Mouse (Mus musculus): ENCODE measurements at regions not wholly inside any gene's neighbourhood (a gene's known extent, or its start where the extent isn't known, plus 50 kb on each side); places are given as distances from the start of the nearest gene placed in this dataset.

DNA sequence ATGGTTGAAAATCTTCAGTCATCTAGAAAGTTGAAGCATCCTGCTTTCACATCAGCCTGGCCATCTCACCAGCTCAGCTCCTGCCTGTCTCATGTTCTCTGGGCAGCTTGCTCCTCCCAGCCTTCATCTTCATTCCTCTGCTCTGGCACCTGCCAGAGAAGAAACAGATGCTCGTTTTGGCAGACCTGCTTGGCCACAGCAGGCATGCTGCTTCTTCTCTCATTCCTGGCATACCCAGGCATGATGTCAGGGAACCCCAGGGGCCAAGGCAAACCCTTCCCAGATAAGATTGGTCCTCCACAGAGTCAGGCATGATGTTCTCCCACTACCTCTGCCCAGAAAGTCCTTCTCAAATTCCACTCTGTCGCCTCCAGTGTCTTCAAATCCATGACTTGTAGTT is 101.4 kb upstream of the Slc22a22 start:
- no peak for TF ChIP-seq CTCF (IDR thresholded peaks at IDR 0.05; ENCODE audit: control insufficient read depth, insufficient read depth, insufficient read length)
- TF ChIP-seq CEBPB (IDR thresholded peaks at IDR 0.05; ENCODE audit: low read depth): no peak
- no peak for TF ChIP-seq MAX (IDR thresholded peaks at IDR 0.05)
- no peak for TF ChIP-seq USF1 (IDR thresholded peaks at IDR 0.05; ENCODE audit: low read depth)

All from C2C12 (cell line).